Mouse (Mus musculus): ENCODE data around the gene Thoc6.

The Thoc6 gene

GRCm38 (mm10) chr17:23630195-23631020, 43.3 kb downstream of the Thoc6 start:
- peak; percentile 86 for DNase-seq (ENCODE audit: low spot score)

GRCm38 (mm10) chr17:23627813-23628212, 45.9 kb downstream of the Thoc6 start:
- no peak for DNase-seq (ENCODE audit: low spot score)

DNA sequence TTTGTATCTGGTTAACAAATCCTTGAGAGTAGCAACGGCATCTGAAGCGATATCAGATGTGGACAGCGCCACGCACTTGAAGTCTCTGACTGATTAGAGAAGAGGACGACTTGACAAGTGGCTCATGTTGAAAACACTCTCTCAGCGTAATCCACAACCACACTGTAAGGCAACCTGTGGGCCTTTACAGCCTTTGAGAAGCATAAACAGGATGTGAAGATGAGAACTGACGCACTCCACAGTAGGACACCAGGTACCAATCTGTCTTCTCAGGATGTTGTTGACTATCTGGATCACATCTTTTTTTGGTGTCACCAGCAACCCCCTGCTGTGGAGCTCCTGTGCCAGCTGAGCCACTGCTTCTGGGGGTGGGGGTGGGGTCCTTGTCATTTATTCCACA, 53.3 kb downstream of the Thoc6 start:
- no peak for DNase-seq (ENCODE audit: low spot score)
